Mouse (Mus musculus): ENCODE measurements around the gene 1700017B05Rik. TPM values are rescaled to one million over a fixed set of nuclear protein-coding genes. Genes with fewer than 3 reads are reported as not detected.
A peak's percentile ranks its signal among the peaks of the same experiment; 100 is the strongest.

The 1700017B05Rik gene
- total RNA-seq, 4 experiments from 2014 or later: 7.9 to 10.7 (median 9.4) TPM

- DNase-seq (ENCODE audit: low spot score): no peak
These were observed 10.7 kb upstream of the 1700017B05Rik start for GRCm38 (mm10) chr9:57272902-57273804.

- no peak for DNase-seq (ENCODE audit: low spot score)
These were observed 9.6 kb upstream of the 1700017B05Rik start for GRCm38 (mm10) chr9:57271837-57272562.

GRCm38 (mm10) chr9:57271081-57271480 is 8.7 kb upstream of the 1700017B05Rik start:
- DNase-seq (ENCODE audit: low spot score): no peak

DNA sequence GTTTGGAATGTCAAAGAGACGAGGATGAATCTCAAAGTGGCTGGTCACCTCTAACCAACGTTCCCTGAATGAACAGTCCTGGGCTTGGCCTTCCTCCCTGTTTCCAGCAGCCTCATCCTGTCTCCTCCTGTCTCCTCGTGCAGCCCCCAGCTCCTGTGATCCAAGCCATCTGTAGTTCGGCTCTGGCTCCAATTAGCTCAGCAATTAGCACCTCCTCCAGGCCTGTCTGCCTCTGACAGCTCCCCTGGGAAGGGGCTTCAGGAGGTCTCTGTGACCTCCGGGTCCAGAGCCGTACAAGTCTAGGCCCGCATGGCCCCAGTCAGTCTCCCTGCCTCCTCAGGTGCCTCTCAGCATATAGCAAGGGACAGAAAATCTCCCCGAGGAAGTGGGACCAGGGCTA is 8.0 kb upstream of the 1700017B05Rik start:
- no peak for DNase-seq (ENCODE audit: low spot score)

- DNase-seq (ENCODE audit: low spot score): no peak
These were observed 7.0 kb upstream of the 1700017B05Rik start for GRCm38 (mm10) chr9:57269384-57269783.

- no peak for DNase-seq (ENCODE audit: low spot score)
These were observed 6.2 kb upstream of the 1700017B05Rik start for GRCm38 (mm10) chr9:57268575-57268974.

GRCm38 (mm10) chr9:57268078-57268477 is 5.7 kb upstream of the 1700017B05Rik start:
- no peak for DNase-seq (ENCODE audit: low spot score)

DNA sequence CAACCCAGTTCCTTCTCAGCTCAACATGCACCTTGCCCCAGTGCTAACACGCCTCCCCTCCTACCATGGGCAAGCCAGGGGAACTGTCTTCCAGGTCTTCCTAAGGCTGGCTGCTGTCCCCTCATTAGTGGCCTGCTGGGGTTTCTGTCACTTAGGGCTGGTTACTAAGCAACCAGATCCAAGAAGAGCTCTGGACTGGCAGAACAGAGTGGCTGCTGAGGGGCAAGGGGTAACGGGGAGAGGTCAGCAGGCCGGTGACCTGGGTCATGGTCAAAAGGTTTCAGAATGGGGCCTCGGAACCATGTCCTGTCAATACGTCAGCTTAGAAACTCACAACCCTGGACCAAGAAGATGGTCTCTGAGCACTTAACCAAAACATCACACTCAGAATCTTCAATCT is 5.0 kb upstream of the 1700017B05Rik start:
- no peak for DNase-seq (ENCODE audit: low spot score)

DNA sequence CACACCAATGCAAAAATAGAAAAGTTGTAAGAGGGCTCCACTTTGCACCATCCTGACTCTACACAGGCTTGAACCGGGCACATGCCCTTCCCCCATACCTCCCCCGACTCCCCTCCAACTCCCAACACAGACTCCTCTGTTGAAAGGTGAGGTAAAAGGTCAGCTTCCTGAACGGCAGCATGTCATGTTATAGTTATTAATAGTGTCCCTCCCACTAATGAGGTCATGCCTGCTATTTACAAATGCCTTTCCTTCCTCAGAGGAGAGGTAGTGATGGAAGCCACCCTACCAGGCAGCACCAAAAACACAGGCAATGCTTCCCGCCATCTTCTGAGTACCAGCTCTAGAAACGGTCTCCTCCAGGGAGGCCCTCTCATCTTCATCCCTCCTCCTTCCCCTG is 2.7 kb upstream of the 1700017B05Rik start:
- peak; percentile 31 for DNase-seq (ENCODE audit: low spot score)

DNA sequence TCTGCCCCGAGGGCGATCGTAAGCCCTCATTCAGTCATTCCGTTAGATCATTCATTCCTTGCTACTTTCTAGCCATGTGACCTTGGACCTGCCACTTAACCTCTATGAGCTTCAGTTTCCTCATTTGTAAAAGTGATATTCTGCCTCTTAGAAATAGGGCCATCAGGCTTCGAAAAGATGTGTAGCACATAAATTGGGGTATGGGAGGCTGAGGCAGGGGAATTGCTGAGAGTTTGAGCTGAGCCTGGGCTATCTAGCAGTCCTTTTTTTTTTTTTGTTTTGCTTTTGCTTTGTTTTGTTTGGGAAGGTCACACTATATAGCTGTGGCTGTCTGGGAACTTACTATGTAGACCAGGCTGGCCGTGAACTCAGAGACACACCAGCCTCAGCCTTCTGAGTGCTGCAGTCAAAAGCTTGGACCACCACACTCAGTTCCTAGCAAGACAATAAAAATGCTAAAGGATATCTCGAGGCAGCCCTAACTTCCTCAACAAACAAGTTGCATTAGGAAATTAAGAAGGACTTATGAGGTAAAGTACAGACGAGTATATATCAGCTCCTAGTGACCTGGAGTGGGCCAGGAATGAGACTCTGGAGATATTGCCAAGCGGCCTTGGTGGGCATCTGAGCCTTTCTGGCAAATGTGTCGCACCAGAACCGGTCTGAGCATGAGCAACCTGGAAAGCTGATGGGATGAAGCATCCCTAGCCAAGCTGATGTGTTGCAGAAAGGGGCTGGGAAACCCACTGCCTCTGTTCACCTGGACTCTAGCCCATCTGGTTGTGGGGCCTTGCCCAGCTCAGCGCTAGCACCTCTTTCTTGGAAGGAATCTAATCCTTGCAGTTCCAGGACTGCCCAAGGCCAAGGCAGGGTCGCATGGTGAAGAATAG is 628 bp upstream of the 1700017B05Rik start:
- no peak for DNase-seq (ENCODE audit: low spot score)

DNA sequence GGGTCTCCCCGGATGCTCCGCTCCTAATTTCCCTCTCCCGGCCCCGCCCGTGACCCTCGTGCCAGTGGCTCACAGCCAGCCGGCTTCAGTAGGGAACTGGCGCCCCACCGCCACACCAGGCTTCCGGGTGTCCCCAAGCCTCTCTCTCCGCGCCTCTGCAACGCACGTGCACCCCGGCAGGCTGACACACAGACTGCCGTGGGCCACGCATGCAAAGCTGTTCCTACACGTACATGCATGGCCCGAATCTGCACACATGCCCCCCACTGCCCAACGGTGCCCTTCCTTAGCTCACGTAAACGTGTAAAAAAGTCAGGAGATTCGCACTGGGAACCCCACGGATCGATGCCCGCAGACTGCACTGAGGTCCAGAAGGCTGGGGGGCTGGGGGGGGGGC is 898 bp downstream of the 1700017B05Rik start:
- peak; percentile 66 for DNase-seq (ENCODE audit: low spot score)

- DNase-seq (ENCODE audit: low spot score): no peak
These were observed 1.5 kb downstream of the 1700017B05Rik start for GRCm38 (mm10) chr9:57260940-57261339.

- DNase-seq (ENCODE audit: low spot score): peak; percentile 92
These were observed 2.7 kb downstream of the 1700017B05Rik start for GRCm38 (mm10) chr9:57259736-57260135.

DNA sequence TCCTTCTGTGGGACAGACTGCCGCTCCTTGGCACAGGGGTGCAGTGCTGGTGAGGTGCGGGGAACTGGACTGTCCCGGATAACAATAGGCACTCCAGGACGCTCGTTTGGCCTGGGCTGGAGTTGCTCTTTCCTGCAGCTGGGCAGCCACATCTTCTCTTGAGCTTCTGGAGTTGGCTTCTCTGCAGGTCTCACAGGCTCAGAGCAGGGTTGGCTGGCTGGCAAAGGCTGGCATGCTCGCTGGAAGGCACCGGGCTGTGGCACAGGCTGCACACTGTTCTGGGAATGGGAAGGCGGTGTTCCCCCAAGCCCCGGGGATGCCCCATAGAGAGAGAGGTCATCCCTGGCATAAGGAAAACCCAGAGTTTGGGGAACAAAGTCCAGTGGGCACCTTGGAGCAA is 4.8 kb downstream of the 1700017B05Rik start:
- no peak for DNase-seq (ENCODE audit: low spot score)

GRCm38 (mm10) chr9:57256861-57257260 is 5.6 kb downstream of the 1700017B05Rik start:
- no peak for DNase-seq (ENCODE audit: low spot score)

- DNase-seq (ENCODE audit: low spot score): no peak
These were observed 6.1 kb downstream of the 1700017B05Rik start for GRCm38 (mm10) chr9:57256309-57256708.

- DNase-seq (ENCODE audit: low spot score): no peak
These were observed 7.5 kb downstream of the 1700017B05Rik start for GRCm38 (mm10) chr9:57254823-57255495.

DNA sequence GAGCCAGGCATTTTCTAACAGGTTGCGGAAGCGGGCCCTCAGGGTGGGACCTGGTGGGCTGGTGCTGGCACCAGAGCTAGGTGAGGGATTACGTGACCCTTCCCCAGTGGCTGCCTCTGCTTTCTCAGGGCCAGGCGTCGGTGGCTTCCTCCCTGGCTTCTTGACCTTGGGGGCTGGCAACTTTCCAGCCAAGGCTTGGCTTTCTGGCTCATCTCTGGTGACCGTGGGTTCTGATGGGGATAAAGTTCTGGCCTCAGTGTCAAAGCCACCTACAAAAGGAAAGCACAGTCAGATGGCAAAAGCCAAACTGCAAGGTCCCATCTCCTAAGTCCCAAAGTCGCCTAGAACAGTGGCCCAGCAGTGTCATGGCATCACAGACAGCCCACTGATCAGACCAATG is 8.4 kb downstream of the 1700017B05Rik start:
- DNase-seq (ENCODE audit: low spot score): no peak

DNA sequence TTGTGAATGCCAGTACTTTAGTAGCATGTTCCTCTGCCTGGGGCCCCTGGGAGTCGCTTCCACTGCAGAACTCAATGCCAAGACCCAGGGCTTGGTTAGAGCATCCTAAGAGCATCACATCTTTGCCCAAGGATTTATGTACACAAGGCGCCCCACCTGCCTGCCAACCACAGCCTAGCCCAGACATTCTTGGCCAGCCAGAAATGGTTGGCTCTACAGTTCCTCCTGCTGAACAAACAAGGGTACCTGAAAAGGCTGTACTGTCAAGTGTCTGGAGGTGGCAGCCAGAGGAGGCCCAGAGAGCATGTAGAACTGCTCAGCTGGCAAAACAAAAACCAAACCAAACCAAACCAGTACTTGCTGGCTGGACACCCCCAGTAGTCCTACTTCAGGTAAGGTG is 11.3 kb downstream of the 1700017B05Rik start:
- DNase-seq (ENCODE audit: low spot score): no peak

GRCm38 (mm10) chr9:57250026-57250425 is 12.4 kb downstream of the 1700017B05Rik start:
- no peak for DNase-seq (ENCODE audit: low spot score)
